Comparison of ENCODE assay signal across 17 mouse cellular contexts in the genomic region with DNA sequence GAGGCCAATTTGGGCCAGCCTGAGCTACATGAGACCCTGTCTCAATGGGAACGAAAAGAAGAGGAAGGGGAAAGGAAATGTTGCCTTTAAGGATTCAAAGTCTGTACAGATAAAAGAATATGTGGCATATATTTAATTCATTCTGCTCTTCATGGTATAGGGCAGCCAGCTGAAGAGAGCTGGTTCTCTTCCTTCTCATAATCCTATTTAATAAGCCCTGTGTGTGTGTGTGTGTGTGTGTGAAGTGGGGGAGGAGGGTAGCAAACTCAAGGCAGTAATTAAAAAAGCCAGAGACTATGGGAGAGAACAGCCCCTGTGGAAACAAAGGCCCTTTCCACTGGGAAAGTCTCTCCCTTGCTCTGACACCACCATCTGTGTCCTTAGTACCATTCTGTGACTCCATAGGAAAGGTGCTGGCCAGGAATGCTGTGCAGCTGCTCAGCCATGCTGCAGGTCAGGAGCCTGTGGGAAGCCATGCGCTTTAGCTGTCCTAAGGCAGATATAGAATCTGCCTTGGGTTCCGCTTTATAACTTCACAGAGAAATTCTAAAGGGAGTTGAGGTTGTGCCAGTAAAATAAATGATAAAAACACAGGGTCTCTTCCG. TPM values are rescaled to one million over a fixed set of nuclear protein-coding genes. Genes with fewer than 3 reads are reported as not detected.
DNase-seq lines count a peak whose midpoint lies in the region; ATAC-seq and TF ChIP-seq lines count a peak whose summit lies in the region.
"Had no signal": no experiment of that assay in that cellular context is flagged by ENCODE, and none has a peak within 500 bp of the region (broad histone marks: within the 10 kb centered on the region; RNA-seq: fewer than 3 reads in every experiment).

No protein-coding gene starts in this region.

- WGBS in forebrain, embryonic 10.5 days = 83% methylated on average over 4 of the region's 4 CpGs
- 78% methylated on average over 4 of the region's 4 CpGs for WGBS in forebrain, embryonic 15.5 days
- WGBS in heart, postnatal 0 days = 61% methylated on average over 4 of the region's 4 CpGs
- 74% methylated on average over 4 of the region's 4 CpGs for WGBS in midbrain, embryonic 16.5 days

- peaks cover 9% of the 10 kb centered on the region for H3K4me1 ChIP-seq in forebrain, embryonic 10.5 days
- H3K4me1 ChIP-seq in forebrain, embryonic 15.5 days = peaks cover 15% of the 10 kb centered on the region
- peaks cover 10% of the 10 kb centered on the region; the same call in 1 of the 2 replicates for H3K4me1 ChIP-seq in heart, postnatal 0 days (ENCODE audit: control insufficient read depth, insufficient read depth)
- 0 out of 2 replicates have a peak, but pooled peaks cover 4% of the 10 kb centered on the region for H3K4me1 ChIP-seq in midbrain, embryonic 16.5 days (ENCODE audit: control insufficient read depth, insufficient read depth, low read length)
- H3K4me1 ChIP-seq: liver, embryonic 12.5 days; neural tube, embryonic 12.5 days had no signal

- H3K27me3 ChIP-seq in forebrain, embryonic 10.5 days (ENCODE audit: poor library complexity, severe bottlenecking) = no peaks in the 10 kb centered on the region
- no peaks in the 10 kb centered on the region for H3K27me3 ChIP-seq in forebrain, embryonic 15.5 days
- H3K27me3 ChIP-seq in heart, postnatal 0 days (ENCODE audit: control insufficient read depth, insufficient read depth, low read length) = no peaks in the 10 kb centered on the region
- no peaks in the 10 kb centered on the region for H3K27me3 ChIP-seq in midbrain, embryonic 16.5 days (ENCODE audit: control insufficient read depth, insufficient read depth, low read depth, low read length)
- H3K27me3 ChIP-seq: liver, embryonic 12.5 days; neural tube, embryonic 12.5 days had no signal

- no peak for TF ChIP-seq EP300 in heart, postnatal 0 days (IDR thresholded peaks at IDR 0.05; ENCODE audit: low read depth)

- H3K4me3 ChIP-seq in forebrain, embryonic 10.5 days = no peak overlapping the region
- H3K4me3 ChIP-seq in forebrain, embryonic 15.5 days = no peak overlapping the region
- H3K4me3 ChIP-seq in heart, postnatal 0 days (ENCODE audit: low read depth, low read length) = peak overlapping the region; percentile 18
- no peak overlapping the region for H3K4me3 ChIP-seq in midbrain, embryonic 16.5 days (ENCODE audit: low read depth, low read length)
- H3K4me3 ChIP-seq: liver, embryonic 12.5 days; neural tube, embryonic 12.5 days had no signal

- no peak overlapping the region for H3K4me2 ChIP-seq in forebrain, embryonic 15.5 days (replicated peaks)
- peak overlapping the region; percentile 49 for H3K4me2 ChIP-seq in heart, postnatal 0 days (ENCODE audit: low read depth, low read length)
- no peak overlapping the region for H3K4me2 ChIP-seq in midbrain, embryonic 16.5 days (ENCODE audit: low read length)
- H3K4me2 ChIP-seq: liver, embryonic 12.5 days; neural tube, embryonic 12.5 days had no signal

- no peaks in the 10 kb centered on the region for H3K9me3 ChIP-seq in forebrain, embryonic 10.5 days
- no peaks in the 10 kb centered on the region for H3K9me3 ChIP-seq in forebrain, embryonic 15.5 days
- no peaks in the 10 kb centered on the region for H3K9me3 ChIP-seq in heart, postnatal 0 days (replicated peaks; ENCODE audit: control insufficient read depth, low read length)
- no peaks in the 10 kb centered on the region for H3K9me3 ChIP-seq in midbrain, embryonic 16.5 days (replicated peaks; ENCODE audit: control insufficient read depth, low read length, poor library complexity, severe bottlenecking)
- H3K9me3 ChIP-seq: liver, embryonic 12.5 days; neural tube, embryonic 12.5 days had no signal

- ATAC-seq in forebrain, embryonic 15.5 days (replicated peaks) = no peak
- ATAC-seq in heart, postnatal 0 days (ENCODE audit: insufficient read depth, low read depth) = no peak
- ATAC-seq in midbrain, embryonic 16.5 days = 0 out of 2 replicates have a peak, but pooled peaks have one; percentile 36
- ATAC-seq: intestine, embryonic 16.5 days; liver, embryonic 12.5 days had no signal

- TF ChIP-seq CTCF in heart, postnatal 0 days (IDR thresholded peaks at IDR 0.05; ENCODE audit: low read depth) = no peak

- DNase-seq in forebrain, embryonic 10.5 days (ENCODE audit: extremely low spot score, low spot score) = no peak
- no peak for DNase-seq in heart, postnatal 0 days (ENCODE audit: low spot score)
- DNase-seq in heart, postnatal 25 days (ENCODE audit: low spot score) = no peak
- peak; percentile 69 for DNase-seq in cerebellum, adult 9-10 months
- no peak for DNase-seq in frontal cortex, postnatal 36 days (ENCODE audit: low spot score in 2 of 2)
- DNase-seq in right cerebral cortex, postnatal 4 days = no peak
- DNase-seq: embryo, embryonic 11 days; heart, adult 2 months; kidney, postnatal 10 days; spleen, adult 18-20 months; thymus, postnatal 14 days had no signal

- peak overlapping the region; percentile 2; the same call in 1 of the 2 replicates for H3K27ac ChIP-seq in forebrain, embryonic 10.5 days
- H3K27ac ChIP-seq in forebrain, embryonic 15.5 days (replicated peaks) = no peak overlapping the region; the same call in 1 of the 2 replicates
- peak overlapping the region; percentile 54 for H3K27ac ChIP-seq in heart, postnatal 0 days (ENCODE audit: low read depth)
- H3K27ac ChIP-seq in midbrain, embryonic 16.5 days (ENCODE audit: low read length) = no peak overlapping the region
- H3K27ac ChIP-seq: liver, embryonic 12.5 days; neural tube, embryonic 12.5 days had no signal

- H3K36me3 ChIP-seq in forebrain, embryonic 10.5 days (replicated peaks) = 0 out of 2 replicates have a peak, but pooled peaks cover 2% of the 10 kb centered on the region
- H3K36me3 ChIP-seq in forebrain, embryonic 15.5 days = no peaks in the 10 kb centered on the region
- peaks cover 17% of the 10 kb centered on the region for H3K36me3 ChIP-seq in heart, postnatal 0 days (replicated peaks; ENCODE audit: control insufficient read depth, insufficient read depth, low read length)
- 0 out of 2 replicates have a peak, but pooled peaks cover 3% of the 10 kb centered on the region for H3K36me3 ChIP-seq in midbrain, embryonic 16.5 days (ENCODE audit: control insufficient read depth, insufficient read depth, low read length)
- H3K36me3 ChIP-seq: liver, embryonic 12.5 days; neural tube, embryonic 12.5 days had no signal

- no peak overlapping the region for H3K9ac ChIP-seq in forebrain, embryonic 15.5 days (replicated peaks)
- peak overlapping the region; percentile 8; the same call in 1 of the 2 replicates for H3K9ac ChIP-seq in heart, postnatal 0 days (replicated peaks; ENCODE audit: low read depth, low read length)
- no peak overlapping the region for H3K9ac ChIP-seq in midbrain, embryonic 16.5 days (ENCODE audit: low read depth, low read length)
- H3K9ac ChIP-seq: liver, embryonic 12.5 days; neural tube, embryonic 12.5 days had no signal

- intact Hi-C loops in heart, postnatal 25 days (cut with DNase I) = no loop called here

RNA-seq across cellular contexts. Expression of gene Herc3, which starts 32.5 kb away (rescaled TPM):
- polyA plus RNA-seq in forebrain, embryonic 10.5 days (2016; fragmentation: Nextera tagmentation; extraction: Ambion mirVana) = 7.0 and 7.5 TPM in 2 replicates
- polyA plus RNA-seq in forebrain, embryonic 15.5 days (2015; fragmentation: Nextera tagmentation; extraction: Ambion mirVana) = 26.7 and 28.3 TPM in 2 replicates
- total RNA-seq in heart, postnatal 0 days (2014; rRNA removed; ENCODE audit: low replicate concordance) = 120 and 130 TPM in 2 replicates
- 35.2 and 44.4 TPM in 2 replicates for polyA plus RNA-seq in heart, postnatal 0 days (2015; fragmentation: Nextera tagmentation; extraction: Ambion mirVana)
- 10 to 100 TPM; 34.5 to 63.2 TPM for total RNA-seq in heart, postnatal 25 days (2021)
- polyA plus RNA-seq in midbrain, embryonic 16.5 days (2015; fragmentation: Nextera tagmentation; extraction: Ambion mirVana) = 29.8 and 31.9 TPM in 2 replicates

RNA-seq across cellular contexts. Expression of gene Nap1l5, which starts 43.1 kb away (rescaled TPM):
- 4.3 and 4.8 TPM in 2 replicates for polyA plus RNA-seq in forebrain, embryonic 10.5 days (2016; fragmentation: Nextera tagmentation; extraction: Ambion mirVana)
- 69.4 and 90.4 TPM in 2 replicates for polyA plus RNA-seq in forebrain, embryonic 15.5 days (2015; fragmentation: Nextera tagmentation; extraction: Ambion mirVana)
- 1.2 TPM in 1 of 2 replicates, not detected in the other for total RNA-seq in heart, postnatal 0 days (2014; rRNA removed; ENCODE audit: low replicate concordance)
- 1.9 and 2.5 TPM in 2 replicates for polyA plus RNA-seq in heart, postnatal 0 days (2015; fragmentation: Nextera tagmentation; extraction: Ambion mirVana)
- under 1 TPM; 0.52 to 0.92 TPM for total RNA-seq in heart, postnatal 25 days (2021)
- 310 and 365 TPM in 2 replicates for polyA plus RNA-seq in midbrain, embryonic 16.5 days (2015; fragmentation: Nextera tagmentation; extraction: Ambion mirVana)
- total RNA-seq: megakaryocyte-erythroid progenitor cell, adult 5-6 weeks had no signal

Comparison
In these comparisons a context has a peak if more than half of its experiments do, and no peak if none do; other contexts are left out.
1. H3K27ac ChIP-seq: peak in forebrain, embryonic 10.5 days (single experiment) and heart, postnatal 0 days (single experiment); none in forebrain, embryonic 15.5 days (single experiment) and midbrain, embryonic 16.5 days (single experiment).
2. RNA of gene Nap1l5, which starts 43.1 kb away (polyA plus RNA-seq): 310 to 365 TPM in midbrain, embryonic 16.5 days and 69.4 to 90.4 TPM in forebrain, embryonic 15.5 days; 4.3 to 4.8 TPM in forebrain, embryonic 10.5 days and 1.9 to 2.5 TPM in heart, postnatal 0 days; every median in the first group is over 10 times any median in the second.